Mouse (Mus musculus): ENCODE measurements around the gene Mucl3.

DNA sequence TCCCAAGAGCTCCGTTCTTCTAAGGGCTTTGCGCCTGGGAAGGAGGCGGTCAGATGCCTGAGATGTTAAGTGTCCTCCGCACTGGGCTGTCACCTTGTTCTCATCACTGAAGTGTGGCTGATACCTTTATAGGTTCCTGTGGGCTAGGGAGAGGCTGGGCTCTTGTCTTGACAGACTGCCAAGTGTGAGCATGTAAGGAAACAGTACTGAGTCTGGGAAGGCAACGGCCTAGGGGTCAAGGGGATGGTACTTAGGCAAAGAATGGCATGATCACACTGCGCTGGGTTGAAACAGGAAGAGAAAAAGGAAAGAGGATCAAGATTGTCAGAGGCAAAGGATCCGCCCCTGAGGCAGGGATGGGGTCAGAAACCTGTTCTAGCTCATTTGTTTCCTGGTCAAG lies 17.0 kb downstream of the Mucl3 start, which contains the start of gene Gm9573:
- TF ChIP-seq GATA1 (IDR thresholded peaks at IDR 0.05; ENCODE audit: low read length) (no peak), TAL1 (IDR thresholded peaks at IDR 0.05; ENCODE audit: low read length) (no peak)
